In the genomic region with DNA sequence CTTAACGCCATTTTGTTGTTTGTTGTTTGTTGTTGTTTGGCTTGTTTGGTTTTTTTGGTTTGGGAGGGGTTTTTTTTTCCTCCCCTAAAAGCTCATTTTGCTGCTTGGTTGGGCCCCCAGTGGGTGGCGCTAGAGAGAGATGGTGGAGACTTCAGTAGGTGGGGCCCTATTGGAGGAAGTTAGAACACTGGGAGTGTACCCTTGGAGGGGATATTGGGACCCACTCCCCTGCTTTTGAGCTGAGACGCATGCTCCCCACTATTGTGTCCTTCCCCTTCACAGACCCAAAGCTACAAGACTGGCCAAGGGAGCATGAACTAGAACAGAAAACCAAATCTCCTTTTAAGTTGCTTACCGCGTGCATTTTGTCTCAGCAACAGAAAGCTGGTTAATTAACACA, we compare ENCODE assay signal across 8 mouse cellular contexts. TPM values are rescaled to one million over a fixed set of nuclear protein-coding genes. Genes with fewer than 3 reads are reported as not detected.
DNase-seq lines count a peak whose midpoint lies in the region; ATAC-seq and TF ChIP-seq lines count a peak whose summit lies in the region.
"Had no signal": no experiment of that assay in that cellular context is flagged by ENCODE, and none has a peak within 500 bp of the region (broad histone marks: within the 10 kb centered on the region; RNA-seq: fewer than 3 reads in every experiment).

No protein-coding gene starts in this region.

- H3K9me3 ChIP-seq in G1E (replicated peaks): no peaks in the 10 kb centered on the region
- H3K9me3 ChIP-seq in embryonic facial prominence, embryonic 14.5 days (ENCODE audit: control insufficient read depth, low read length): no peaks in the 10 kb centered on the region
- H3K9me3 ChIP-seq in stomach, postnatal 0 days (ENCODE audit: control insufficient read depth, low read length): no peaks in the 10 kb centered on the region
- H3K9me3 ChIP-seq: liver, embryonic 15.5 days had no signal

- no peak for TF ChIP-seq EP300 in stomach, postnatal 0 days (optimal IDR thresholded peaks at IDR 0.05)

- peak; percentile 69 for TF ChIP-seq CTCF in G1E (IDR thresholded peaks at IDR 0.05; ENCODE audit: low read depth, low read length)
- peak; percentile 76 for TF ChIP-seq CTCF in stomach, postnatal 0 days (IDR thresholded peaks at IDR 0.05; ENCODE audit: low read depth)

- peak; percentile 75 to 83 for DNase-seq in layer of hippocampus, postnatal 10 days (ENCODE audit: low spot score in 2 of 2)
- no peak for DNase-seq in layer of hippocampus, adult 8-10 months (ENCODE audit: low spot score in 2 of 2)
- DNase-seq in G1E (ENCODE audit: low spot score): peak; percentile 73
- peak; percentile 70 for DNase-seq in adrenal gland, adult 2 months
- DNase-seq in embryonic facial prominence, embryonic 14.5 days (ENCODE audit: low spot score): peak; percentile 16
- DNase-seq in lung, adult 18-20 months: peak; percentile 46 to 58
- DNase-seq in stomach, postnatal 0 days (ENCODE audit: low spot score): peak; percentile 78

- no peak overlapping the region for H3K9ac ChIP-seq in embryonic facial prominence, embryonic 14.5 days (ENCODE audit: low read depth, low read length)
- H3K9ac ChIP-seq in stomach, postnatal 0 days (ENCODE audit: low read length): no peak overlapping the region
- H3K9ac ChIP-seq: liver, embryonic 15.5 days had no signal

- WGBS in embryonic facial prominence, embryonic 14.5 days: 51% methylated on average over 5 of the region's 5 CpGs
- 50% methylated on average over 5 of the region's 5 CpGs for WGBS in stomach, postnatal 0 days

- peaks cover 12% of the 10 kb centered on the region for H3K27me3 ChIP-seq in G1E (ENCODE audit: insufficient read depth, low read length)
- peaks cover 28% of the 10 kb centered on the region for H3K27me3 ChIP-seq in embryonic facial prominence, embryonic 14.5 days (replicated peaks; ENCODE audit: control insufficient read depth, insufficient read depth, low read length)
- H3K27me3 ChIP-seq in stomach, postnatal 0 days (ENCODE audit: control insufficient read depth, insufficient read depth, low read length): peaks cover 3% of the 10 kb centered on the region; the same call in 1 of the 2 replicates

- peaks cover 67% of the 10 kb centered on the region for H3K4me1 ChIP-seq in G1E (ENCODE audit: insufficient read depth, low read depth, low read length)
- H3K4me1 ChIP-seq in embryonic facial prominence, embryonic 14.5 days (ENCODE audit: control insufficient read depth, insufficient read depth, low read length): peaks cover 17% of the 10 kb centered on the region
- H3K4me1 ChIP-seq in stomach, postnatal 0 days (replicated peaks; ENCODE audit: control insufficient read depth, insufficient read depth): no peaks in the 10 kb centered on the region

- no peak overlapping the region for H3K4me2 ChIP-seq in embryonic facial prominence, embryonic 14.5 days (ENCODE audit: low read depth, low read length)
- no peak overlapping the region for H3K4me2 ChIP-seq in stomach, postnatal 0 days (replicated peaks; ENCODE audit: low read depth)

- H3K27ac ChIP-seq in embryonic facial prominence, embryonic 14.5 days (replicated peaks; ENCODE audit: low read depth, low read length): no peak overlapping the region
- H3K27ac ChIP-seq in stomach, postnatal 0 days (replicated peaks): no peak overlapping the region
- H3K27ac ChIP-seq: liver, embryonic 15.5 days had no signal

- peaks cover 14% of the 10 kb centered on the region for H3K36me3 ChIP-seq in G1E (replicated peaks)
- no peaks in the 10 kb centered on the region for H3K36me3 ChIP-seq in embryonic facial prominence, embryonic 14.5 days (ENCODE audit: control insufficient read depth, insufficient read depth, low read length)
- H3K36me3 ChIP-seq in stomach, postnatal 0 days (ENCODE audit: control insufficient read depth, insufficient read depth, low read length): no peaks in the 10 kb centered on the region
- H3K36me3 ChIP-seq: liver, embryonic 15.5 days had no signal

- no peak for ATAC-seq in G1E (ENCODE audit: extremely low read depth, insufficient number of reproducible peaks, low FRiP score, poor library complexity, severe bottlenecking)
- no peak for ATAC-seq in embryonic facial prominence, embryonic 14.5 days (ENCODE audit: low read depth)
- no peak for ATAC-seq in stomach, postnatal 0 days (ENCODE audit: low FRiP score, low TSS enrichment)

- H3K4me3 ChIP-seq in G1E (ENCODE audit: low read depth, low read length): no peak overlapping the region; the same call in 1 of the 2 replicates
- H3K4me3 ChIP-seq in embryonic facial prominence, embryonic 14.5 days (ENCODE audit: low read depth, low read length): no peak overlapping the region
- no peak overlapping the region for H3K4me3 ChIP-seq in stomach, postnatal 0 days (ENCODE audit: low read depth, low read length)

RNA-seq across cellular contexts. Expression of a gene that starts 1.1 kb away (rescaled TPM):
- 10 to 100 TPM; 36.2 to 38.5 TPM for total RNA-seq in layer of hippocampus, postnatal 10 days (2021)
- 10 to 100 TPM; 24.5 to 29.9 (median 26.2) TPM for total RNA-seq in layer of hippocampus, adult 8-10 months (2022)
- total RNA-seq in G1E (2014; fragmentation: Nextera tagmentation) (25.6 and 28.8 TPM in 2 replicates), G1E (2017) (13.3 and 13.9 TPM in 2 replicates)
- polyA plus RNA-seq in G1E (2012): 30.6 and 32.5 TPM in 2 replicates
- total RNA-seq in adrenal gland, adult 2 months (2021): 10 to 100 TPM; 15.0 to 18.2 TPM
- 33.2 and 49.0 TPM in 2 replicates for polyA plus RNA-seq in adrenal gland, adult 2 months (2012; rRNA removed)
- polyA plus RNA-seq in embryonic facial prominence, embryonic 14.5 days (2014; fragmentation: Nextera tagmentation; extraction: Ambion mirVana): 4.5 and 5.2 TPM in 2 replicates
- polyA plus RNA-seq in stomach, postnatal 0 days (2015; fragmentation: Nextera tagmentation; extraction: Ambion mirVana): 8.7 and 9.1 TPM in 2 replicates

Comparison
In these comparisons a context has a peak if more than half of its experiments do, and no peak if none do; other contexts are left out.
1. DNase-seq: peak in layer of hippocampus, postnatal 10 days (2 of 2), G1E (single experiment), adrenal gland, adult 2 months (single experiment), embryonic facial prominence, embryonic 14.5 days (single experiment), lung, adult 18-20 months (2 of 2) and stomach, postnatal 0 days (single experiment); none in layer of hippocampus, adult 8-10 months (0 of 2).